Mouse (Mus musculus) cerebellum, adult 2 months (tissue): ENCODE results near the gene Gca.

ENCODE experiments used
- CTCF ChIP-seq: fragments of 200-500 bp; IDR thresholded peaks from 2 replicates; pipeline ENCODE4 v1.5.1; 2011; ENCODE audit warnings: low read depth, mild to moderate bottlenecking, control low read depth, low read length, moderate library complexity, borderline replicate concordance; ENCODE audit not compliant: insufficient read depth
- POLR2A ChIP-seq: fragments of 200-500 bp; IDR thresholded peaks from 2 replicates; pipeline ENCODE4 v1.6.1; 2011; ENCODE audit warnings: low read length, control low read depth, borderline replicate concordance; ENCODE audit not compliant: insufficient read depth

DNA sequence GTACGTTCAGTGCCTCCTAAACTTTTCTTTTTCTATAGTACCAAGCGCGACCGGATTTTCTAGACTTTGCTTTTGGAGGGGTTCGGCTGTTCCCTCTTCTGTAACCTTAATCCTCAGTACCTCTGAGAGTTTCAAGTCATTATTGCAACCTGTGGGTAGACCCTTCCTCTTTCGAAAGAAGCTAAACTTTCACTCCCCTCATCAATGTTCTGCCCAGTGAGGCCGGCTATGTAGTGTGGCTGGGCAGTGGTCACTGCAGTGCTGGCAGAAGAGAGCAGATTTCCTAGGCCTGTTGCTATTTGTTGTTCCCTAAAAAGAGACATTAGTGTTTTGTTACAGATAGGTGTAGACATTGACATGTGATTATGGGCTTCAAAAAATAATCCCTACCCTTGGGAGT, 754 bp downstream of the Gca start:
- TF ChIP-seq POLR2A (no peak), CTCF (no peak)
